Mouse (Mus musculus) spleen, embryonic (tissue): ENCODE measurements around the gene Prmt7.
"Not testable (repeated sequence)": the region's sequence is repeated elsewhere in the genome, so short reads cannot be mapped to it uniquely, and the experiment has no call there.

Experiments
- CTCF ChIA-PET: fragments of 350-600 bp; sonication (Branson Sonifier 250); formaldehyde crosslinking; loops from one replicate; lab custom pipeline; 2022; lab: Charles Lee

Gene Prmt7

GRCm38 (mm10) chr8:106210821-106211345 is at the start of gene Prmt7, which contains the start of gene Slc7a6os:
Prmt7 (plus strand) TSS chr8:106210936.
Slc7a6os (minus strand) TSS chr8:106210935.
- CTCF ChIA-PET: interaction anchor here (0.6 kb wide), 1 partner anchor 8 kb away, joined by 8 read pairs; no protein-coding TSS in a partner anchor

GRCm38 (mm10) chr8:106163251-106163650 is 47.5 kb upstream of the Prmt7 start:
- CTCF ChIA-PET: interaction anchor here (0.5 to 1.0 kb wide), 2 partner anchors 32 to 203 kb away, joined by 3 to 8 read pairs; no protein-coding TSS in a partner anchor

- CTCF ChIA-PET: interaction anchor here (1.0 kb wide), 1 partner anchor 24 kb away, joined by 3 read pairs; no protein-coding TSS in a partner anchor
Measured at GRCm38 (mm10) chr8:106165460-106165859, 45.3 kb upstream of the Prmt7 start.

GRCm38 (mm10) chr8:106168356-106169016 is 42.2 kb upstream of the Prmt7 start, which contains the start of gene Slc7a6:
Slc7a6 (plus strand) TSS chr8:106168857.
- CTCF ChIA-PET: no interaction called here

GRCm38 (mm10) chr8:106169017-106169933 is 41.5 kb upstream of the Prmt7 start:
- CTCF ChIA-PET: no interaction called here

- CTCF ChIA-PET: interaction anchor here (0.6 to 0.7 kb wide), 2 partner anchors 19 to 561 kb away, joined by 3 to 10 read pairs; no protein-coding TSS in a partner anchor
Measured at GRCm38 (mm10) chr8:106169934-106170480, 40.7 kb upstream of the Prmt7 start.

- CTCF ChIA-PET: interaction anchor here (0.6 to 1.1 kb wide), 3 partner anchors 29 to 268 kb away, joined by 3 to 13 read pairs (median 7); no protein-coding TSS in a partner anchor
Measured at GRCm38 (mm10) chr8:106173566-106173965, 37.2 kb upstream of the Prmt7 start.

- CTCF ChIA-PET: no interaction called here
Measured at GRCm38 (mm10) chr8:106176891-106177290, 33.8 kb upstream of the Prmt7 start.

- CTCF ChIA-PET: no interaction called here
Measured at GRCm38 (mm10) chr8:106177594-106177993, 33.1 kb upstream of the Prmt7 start.

GRCm38 (mm10) chr8:106178428-106178827 is 32.3 kb upstream of the Prmt7 start:
- CTCF ChIA-PET: interaction anchor here (0.6 kb wide), 1 partner anchor 248 kb away, joined by 3 read pairs; no protein-coding TSS in a partner anchor

- CTCF ChIA-PET: no interaction called here
Measured at GRCm38 (mm10) chr8:106185628-106186270, 25.0 kb upstream of the Prmt7 start.

GRCm38 (mm10) chr8:106186394-106186793 is 24.3 kb upstream of the Prmt7 start:
- CTCF ChIA-PET: no interaction called here

GRCm38 (mm10) chr8:106189162-106189561 is 21.6 kb upstream of the Prmt7 start:
- CTCF ChIA-PET: interaction anchor here (0.5 to 0.8 kb wide), 2 partner anchors 19 to 24 kb away, joined by 3 to 10 read pairs; no protein-coding TSS in a partner anchor

GRCm38 (mm10) chr8:106191639-106192038 is 19.1 kb upstream of the Prmt7 start:
- CTCF ChIA-PET: interaction anchor here (0.5 to 0.8 kb wide), 2 partner anchors 34 to 124 kb away, joined by 4 to 13 read pairs; no protein-coding TSS in a partner anchor

GRCm38 (mm10) chr8:106193162-106193561 is 17.6 kb upstream of the Prmt7 start:
- CTCF ChIA-PET: no interaction called here

GRCm38 (mm10) chr8:106194062-106194461 is 16.7 kb upstream of the Prmt7 start:
- CTCF ChIA-PET: interaction anchor here (0.7 kb wide), 1 partner anchor 375 kb away, joined by 5 read pairs; no protein-coding TSS in a partner anchor

GRCm38 (mm10) chr8:106198741-106199140 is 12.0 kb upstream of the Prmt7 start:
- CTCF ChIA-PET: interaction anchor here (1.1 kb wide), 1 partner anchor 22 kb away, joined by 3 read pairs; no protein-coding TSS in a partner anchor

GRCm38 (mm10) chr8:106199596-106199995 is 11.1 kb upstream of the Prmt7 start:
- CTCF ChIA-PET: not testable (repeated sequence)

GRCm38 (mm10) chr8:106210035-106210731 is 553 bp upstream of the Prmt7 start:
- CTCF ChIA-PET: no interaction called here

GRCm38 (mm10) chr8:106211421-106211820 is 685 bp downstream of the Prmt7 start:
- CTCF ChIA-PET: interaction anchor here (0.6 kb wide), 1 partner anchor 9 kb away, joined by 8 read pairs; no protein-coding TSS in a partner anchor
